Mouse (Mus musculus) erythroid progenitor cell, adult 5-6 weeks (primary cell): ENCODE results near the gene B130006D01Rik. TPM values are rescaled to one million over a fixed set of nuclear protein-coding genes. Genes with fewer than 3 reads are reported as not detected.
A peak's percentile ranks its signal among the peaks of the same experiment; 100 is the strongest.

Experiments used
- ATAC-seq: replicated peaks from 2 replicates; pipeline ENCODE4 v1.8.0; 2016; ENCODE audit warnings: moderate number of reproducible peaks, mild to moderate bottlenecking, moderate TSS enrichment, inconsistent platforms; ENCODE audit not compliant: poor library complexity, low FRiP score, severe bottlenecking
- total RNA-seq, 2 experiments: library from RNA; stranded (forward) in 1 of 2; stranded (reverse) in 1 of 2; fragments of 150-400 nt in 1 of 2; fragments of 186-747, 209-891 nt in 1 of 2; gene quantifications; 2 replicates each; pipeline versions ENCODE4 v1.2.3 to v1.2.4; 2015 to 2017; ENCODE audit warnings: low replicate concordance in 2 of 2

Gene B130006D01Rik
- total RNA-seq, 2 experiments from 2014 or later, result 0.42 to 0.61 TPM

DNA sequence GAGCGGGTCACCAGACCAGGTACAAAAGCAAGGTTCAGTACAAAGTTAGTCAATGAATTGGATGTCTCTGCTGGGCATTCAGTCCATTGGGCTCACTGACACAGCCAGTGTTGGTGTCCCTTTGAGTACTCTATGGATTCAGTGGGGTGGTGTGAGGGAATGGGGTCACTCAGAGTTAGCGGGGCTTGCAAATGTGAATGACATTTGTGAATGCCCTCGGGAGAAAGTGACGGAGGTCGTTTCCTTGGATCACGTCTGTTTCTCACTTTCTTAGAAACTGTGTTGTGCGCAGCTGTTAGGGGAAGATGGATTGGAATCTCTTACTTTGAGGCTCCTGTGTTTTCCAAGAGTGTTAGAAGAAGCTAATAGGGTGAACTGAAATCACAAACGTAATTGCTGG is 41.4 kb downstream of the B130006D01Rik start:
- ATAC-seq, result no peak

DNA sequence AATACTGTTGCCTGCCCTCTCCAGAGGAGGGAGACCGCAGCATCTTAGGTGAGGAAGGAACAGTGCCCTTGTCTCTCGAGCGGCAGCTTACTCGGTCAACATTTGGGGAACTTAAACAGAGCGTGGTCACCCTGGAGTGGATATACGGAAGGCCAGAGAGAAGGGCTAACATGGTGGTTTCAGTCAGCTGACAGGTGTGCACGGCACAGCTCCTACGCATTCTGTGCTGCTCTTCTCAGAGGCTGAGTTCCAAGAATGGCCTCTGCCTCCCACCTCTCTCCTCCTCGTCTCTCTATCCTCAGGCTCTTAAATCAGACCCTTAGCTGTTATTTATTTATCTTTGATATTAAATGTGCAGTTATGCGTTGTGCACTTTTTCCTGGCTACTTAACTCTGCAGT is 41.9 kb downstream of the B130006D01Rik start:
- no peak for ATAC-seq

DNA sequence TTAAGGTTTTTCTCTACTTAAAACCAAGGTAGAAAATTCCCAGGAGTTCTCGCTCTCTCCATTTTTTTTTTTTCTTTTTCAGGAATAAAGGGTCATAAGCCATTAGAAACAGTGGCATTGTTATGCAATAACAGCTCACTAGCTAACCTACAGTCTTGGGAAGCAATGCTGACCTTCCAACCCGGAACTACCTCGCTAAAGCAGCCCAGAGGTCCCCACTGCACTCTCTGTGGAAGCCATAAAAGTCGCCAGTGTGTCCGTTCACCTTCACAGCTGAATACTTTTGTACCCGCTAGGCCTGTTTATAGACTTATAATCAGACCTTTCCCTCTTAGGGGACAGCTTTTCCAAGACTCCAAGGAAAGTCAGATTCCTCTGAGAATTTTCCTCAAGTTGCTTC is 44.9 kb downstream of the B130006D01Rik start:
- ATAC-seq, result no peak

DNA sequence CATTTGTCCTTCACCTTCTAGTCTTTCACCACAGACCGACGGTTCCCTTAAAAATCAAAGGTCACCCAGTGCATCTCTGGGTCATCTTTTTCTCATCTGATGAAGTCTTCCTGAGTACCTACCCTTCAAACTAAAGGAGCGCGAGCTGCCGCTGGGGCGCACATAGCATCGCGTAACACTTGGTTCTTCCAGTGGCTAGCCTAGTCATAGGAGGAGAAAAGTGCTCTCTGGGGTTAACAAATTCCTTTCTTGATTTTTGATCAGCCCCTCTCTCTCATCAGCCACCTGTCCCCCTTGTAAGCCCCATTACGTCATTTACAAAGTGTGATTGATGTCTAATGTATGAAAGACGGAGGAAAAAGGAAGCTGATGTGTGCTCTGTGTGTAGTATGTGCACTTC is 45.8 kb downstream of the B130006D01Rik start:
- ATAC-seq, result no peak

DNA sequence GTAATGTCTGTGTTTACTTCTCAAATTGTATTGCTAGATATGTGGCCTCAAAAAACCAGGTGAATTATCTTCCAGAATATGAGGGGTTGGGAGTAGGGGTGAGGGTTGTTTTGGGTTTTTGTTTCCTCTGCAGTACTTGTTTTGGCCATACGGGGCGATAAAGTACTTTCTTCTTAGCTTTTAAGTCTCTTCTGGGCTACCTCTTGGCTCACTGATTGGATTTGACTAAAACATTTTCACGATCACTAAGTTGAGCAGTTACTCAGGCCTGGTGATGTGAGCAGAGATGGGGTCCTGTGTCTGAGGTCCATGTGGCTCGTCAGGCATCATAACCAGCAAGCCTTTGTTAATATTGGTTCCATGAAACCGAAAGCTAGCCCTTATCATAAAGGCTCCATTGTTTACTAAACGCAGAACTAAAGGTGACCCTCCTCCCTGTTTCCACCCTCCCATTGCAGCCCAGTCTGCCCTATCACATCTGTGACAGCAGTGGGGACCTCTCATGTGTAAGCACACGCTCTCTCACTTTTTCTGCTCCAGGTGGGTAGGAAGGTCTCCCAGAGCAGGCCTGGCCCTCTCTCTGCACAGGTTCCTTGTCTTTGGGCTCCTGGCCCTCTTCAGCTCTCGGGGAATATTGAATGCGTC is 47.5 kb downstream of the B130006D01Rik start:
- ATAC-seq, result peak; percentile 74

DNA sequence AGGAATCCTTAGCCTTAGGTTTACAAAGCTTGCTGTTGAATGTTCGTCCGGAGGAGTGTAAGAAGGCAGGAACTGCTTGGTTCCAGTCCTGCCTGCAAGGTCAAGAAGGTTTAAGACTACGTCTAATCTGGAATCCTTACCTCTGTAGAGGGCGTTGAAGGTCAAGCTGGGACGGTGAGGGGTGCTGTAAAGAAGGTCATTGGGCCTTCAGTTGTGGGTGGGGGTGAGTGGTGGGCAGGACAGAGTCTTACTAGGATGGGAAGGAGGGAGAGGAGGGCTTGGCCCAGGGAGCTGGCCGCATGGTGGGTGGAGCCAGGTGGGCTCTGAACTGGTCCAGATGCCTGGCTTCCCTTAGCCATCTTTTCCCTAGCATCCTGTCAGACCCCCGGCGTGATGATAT is 48.3 kb downstream of the B130006D01Rik start:
- no peak for ATAC-seq

DNA sequence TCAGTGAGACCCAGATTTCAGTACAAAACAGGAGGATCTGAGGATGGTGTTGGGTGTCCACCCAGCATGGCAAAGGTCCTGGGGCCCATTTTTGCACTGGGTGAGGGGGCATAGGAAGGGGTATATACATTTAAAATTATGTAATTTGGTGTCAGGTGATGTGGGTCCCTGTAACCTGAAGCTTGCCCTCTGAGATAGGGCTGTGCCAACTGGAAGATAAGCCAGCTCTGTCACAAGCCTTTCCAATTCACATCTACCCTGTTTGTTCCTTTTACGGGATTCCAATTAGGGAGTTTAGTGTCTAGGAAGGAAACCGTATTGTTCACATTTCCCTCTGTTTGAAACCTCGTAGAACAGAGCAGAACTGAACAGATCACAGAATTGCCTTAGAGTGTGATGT is 49.9 kb downstream of the B130006D01Rik start:
- ATAC-seq, result no peak

Other genes with a start within 250 kb of the B130006D01Rik start
- gene Nxph3, start 209.0 kb upstream of the B130006D01Rik start, total RNA-seq (2015; ENCODE audit: low replicate concordance), result not detected in 2 replicates
- gene Nxph3, start 209.0 kb upstream of the B130006D01Rik start, total RNA-seq (2017; ENCODE audit: low replicate concordance), result not detected in 2 replicates
- gene Ngfr, start 135.9 kb upstream of the B130006D01Rik start, total RNA-seq (2015; ENCODE audit: low replicate concordance), result not detected in 2 replicates
- not detected in 2 replicates for gene Ngfr, start 135.9 kb upstream of the B130006D01Rik start, total RNA-seq (2017; ENCODE audit: low replicate concordance)
- gene Phb, start 56.6 kb upstream of the B130006D01Rik start, total RNA-seq (2015; ENCODE audit: low replicate concordance), result 12.3 and 17.6 TPM in 2 replicates
- gene Phb, start 56.6 kb upstream of the B130006D01Rik start, total RNA-seq (2017; ENCODE audit: low replicate concordance), result 7.7 and 42.9 TPM in 2 replicates
- gene Zfp652, start 10.9 kb upstream of the B130006D01Rik start, total RNA-seq (2015; ENCODE audit: low replicate concordance), result 12.3 and 22.6 TPM in 2 replicates
- gene Zfp652, start 10.9 kb upstream of the B130006D01Rik start, total RNA-seq (2017; ENCODE audit: low replicate concordance), result 9.0 and 23.0 TPM in 2 replicates
- gene Phospho1, start 100.9 kb downstream of the B130006D01Rik start, total RNA-seq (2015; ENCODE audit: low replicate concordance), result 10.1 and 12.6 TPM in 2 replicates
- gene Phospho1, start 100.9 kb downstream of the B130006D01Rik start, total RNA-seq (2017; ENCODE audit: low replicate concordance), result 18.6 TPM in 1 of 2 replicates, not detected in the other
- 26.3 and 28.1 TPM in 2 replicates for gene Gngt2, start 113.6 kb downstream of the B130006D01Rik start, total RNA-seq (2015; ENCODE audit: low replicate concordance)
- 14.6 and 20.5 TPM in 2 replicates for gene Gngt2, start 113.6 kb downstream of the B130006D01Rik start, total RNA-seq (2017; ENCODE audit: low replicate concordance)
- gene Abi3, start 118.9 kb downstream of the B130006D01Rik start, total RNA-seq (2015; ENCODE audit: low replicate concordance), result 2.1 and 4.7 TPM in 2 replicates
- 2.3 and 16.0 TPM in 2 replicates for gene Abi3, start 118.9 kb downstream of the B130006D01Rik start, total RNA-seq (2017; ENCODE audit: low replicate concordance)
- not detected in 2 replicates for gene B4galnt2, start 191.3 kb downstream of the B130006D01Rik start, total RNA-seq (2015; ENCODE audit: low replicate concordance)
- gene B4galnt2, start 191.3 kb downstream of the B130006D01Rik start, total RNA-seq (2017; ENCODE audit: low replicate concordance), result not detected in 2 replicates